Mouse (Mus musculus): Measurements from ENCODE around the gene Plcl1. TPM values are rescaled to one million over a fixed set of nuclear protein-coding genes. Genes with fewer than 3 reads are reported as not detected.

The Plcl1 gene
- polyA plus RNA-seq, 1 experiment: 1.00 TPM

DNA sequence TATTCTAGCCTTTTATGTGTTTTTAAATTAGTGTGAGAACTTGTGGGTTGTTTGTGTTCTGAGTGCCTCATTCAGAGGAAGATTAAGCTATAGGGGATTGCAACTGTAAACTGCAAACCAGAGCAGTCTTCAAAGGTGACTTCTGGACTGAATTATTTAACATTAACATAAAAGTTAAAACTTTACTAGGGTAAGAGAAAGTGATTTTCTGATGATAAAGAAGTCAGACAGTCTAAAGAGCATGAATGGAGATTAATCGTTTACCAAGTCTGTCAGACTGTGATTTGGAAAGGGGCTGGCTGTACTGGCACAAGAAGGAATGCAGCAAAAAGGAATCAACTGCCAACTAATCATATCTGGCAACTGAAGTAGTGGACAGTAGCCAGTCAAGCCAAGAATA lies 301.2 kb downstream of the Plcl1 start:
- H3K79me2 ChIP-seq (ENCODE audit: control insufficient read depth, insufficient read depth): no peaks in the 10 kb centered on the region
- H3ac ChIP-seq (ENCODE audit: control insufficient read depth, insufficient read length): no peak overlapping the region
- no peak overlapping the region for H3K4me3 ChIP-seq
- H3K4me2 ChIP-seq (ENCODE audit: low read depth): no peak overlapping the region
- no peak for TF ChIP-seq USF1 (IDR thresholded peaks at IDR 0.05; ENCODE audit: low read depth)
- no peak for TF ChIP-seq MAX (IDR thresholded peaks at IDR 0.05; ENCODE audit: low read depth)
- no peak for TF ChIP-seq TCF12 (IDR thresholded peaks at IDR 0.05; ENCODE audit: insufficient read depth, poor library complexity, severe bottlenecking)
- no peak for TF ChIP-seq E2F4 (IDR thresholded peaks at IDR 0.05; ENCODE audit: insufficient read depth)
- no peak for TF ChIP-seq CEBPB (IDR thresholded peaks at IDR 0.05; ENCODE audit: insufficient read depth, poor library complexity, severe bottlenecking)
- no peak for TF ChIP-seq POLR2AphosphoS2 (IDR thresholded peaks at IDR 0.05; ENCODE audit: insufficient read length, low read depth)
- no peak for TF ChIP-seq TCF3 (IDR thresholded peaks at IDR 0.05; ENCODE audit: insufficient read length, low read depth)
- no peak for TF ChIP-seq MYOD1 (IDR thresholded peaks at IDR 0.05; ENCODE audit: control insufficient read depth in 1 of 3, insufficient read length in 2 of 3, low read depth in 2 of 3)
- no peak for TF ChIP-seq MYOG (IDR thresholded peaks at IDR 0.05; ENCODE audit: control insufficient read depth in 1 of 3, insufficient read depth in 1 of 3, insufficient read length in 2 of 3, low read depth in 2 of 3)
- TF ChIP-seq SRF (IDR thresholded peaks at IDR 0.05; ENCODE audit: control insufficient read depth, insufficient read length, low read depth): no peak
- TF ChIP-seq REST (IDR thresholded peaks at IDR 0.05; ENCODE audit: insufficient read depth, insufficient read length): no peak
- no peak for TF ChIP-seq POLR2A (IDR thresholded peaks at IDR 0.05; ENCODE audit: insufficient read length, low read depth)
- no peaks in the 10 kb centered on the region for H3K27me3 ChIP-seq (ENCODE audit: control insufficient read depth, insufficient read depth, insufficient read length)
- H3K36me3 ChIP-seq (ENCODE audit: control insufficient read depth, insufficient read depth): no peaks in the 10 kb centered on the region

GRCm38 (mm10) chr1:55717283-55717803 lies 311.6 kb downstream of the Plcl1 start:
- Histone ChIP-seq H3K27me3 (ENCODE audit: control insufficient read depth, insufficient read depth, insufficient read length) (no peaks in the 10 kb centered on the region), H3K4me3 (no peak overlapping the region), H3ac (ENCODE audit: control insufficient read depth, insufficient read length) (no peak overlapping the region), H3K36me3 (ENCODE audit: control insufficient read depth, insufficient read depth) (no peaks in the 10 kb centered on the region), H3K79me2 (ENCODE audit: control insufficient read depth, insufficient read depth) (no peaks in the 10 kb centered on the region), H3K4me2 (ENCODE audit: low read depth) (no peak overlapping the region)
- TF ChIP-seq TCF3 (IDR thresholded peaks at IDR 0.05; ENCODE audit: insufficient read length, low read depth) (no peak), REST (IDR thresholded peaks at IDR 0.05; ENCODE audit: insufficient read depth, insufficient read length) (no peak)

GRCm38 (mm10) chr1:55725428-55725827 lies 319.7 kb downstream of the Plcl1 start:
- Histone ChIP-seq H3K27me3 (ENCODE audit: control insufficient read depth, insufficient read depth, insufficient read length) (no peaks in the 10 kb centered on the region), H3K36me3 (ENCODE audit: control insufficient read depth, insufficient read depth) (no peaks in the 10 kb centered on the region), H3K4me2 (ENCODE audit: low read depth) (no peak overlapping the region), H3ac (ENCODE audit: control insufficient read depth, insufficient read length) (no peak overlapping the region), H3K79me2 (ENCODE audit: control insufficient read depth, insufficient read depth) (no peaks in the 10 kb centered on the region), H3K4me3 (no peak overlapping the region)
- TF ChIP-seq USF1 (IDR thresholded peaks at IDR 0.05; ENCODE audit: low read depth) (no peak), TCF3 (IDR thresholded peaks at IDR 0.05; ENCODE audit: insufficient read length, low read depth) (no peak), CEBPB (IDR thresholded peaks at IDR 0.05; ENCODE audit: insufficient read depth, poor library complexity, severe bottlenecking) (no peak), POLR2AphosphoS2 (IDR thresholded peaks at IDR 0.05; ENCODE audit: insufficient read length, low read depth) (no peak), POLR2A (IDR thresholded peaks at IDR 0.05; ENCODE audit: insufficient read length, low read depth) (no peak), SRF (IDR thresholded peaks at IDR 0.05; ENCODE audit: control insufficient read depth, insufficient read length, low read depth) (no peak)

GRCm38 (mm10) chr1:55729332-55729731 lies 323.6 kb downstream of the Plcl1 start:
- Histone ChIP-seq H3K36me3 (ENCODE audit: control insufficient read depth, insufficient read depth) (no peaks in the 10 kb centered on the region), H3ac (ENCODE audit: control insufficient read depth, insufficient read length) (no peak overlapping the region), H3K4me3 (no peak overlapping the region), H3K27me3 (ENCODE audit: control insufficient read depth, insufficient read depth, insufficient read length) (no peaks in the 10 kb centered on the region), H3K4me2 (ENCODE audit: low read depth) (no peak overlapping the region), H3K79me2 (ENCODE audit: control insufficient read depth, insufficient read depth) (no peaks in the 10 kb centered on the region)
- no peak for TF ChIP-seq E2F4 (IDR thresholded peaks at IDR 0.05; ENCODE audit: insufficient read depth)
- no peak for TF ChIP-seq POLR2AphosphoS2 (IDR thresholded peaks at IDR 0.05; ENCODE audit: insufficient read length, low read depth)
- TF ChIP-seq MYOD1 (IDR thresholded peaks at IDR 0.05; ENCODE audit: control insufficient read depth in 1 of 3, insufficient read length in 2 of 3, low read depth in 2 of 3): no peak

- H3K36me3 ChIP-seq (ENCODE audit: control insufficient read depth, insufficient read depth): no peaks in the 10 kb centered on the region
- H3K79me2 ChIP-seq (ENCODE audit: control insufficient read depth, insufficient read depth): no peaks in the 10 kb centered on the region
- H3ac ChIP-seq (ENCODE audit: control insufficient read depth, insufficient read length): no peak overlapping the region
- no peak overlapping the region for H3K4me3 ChIP-seq
- TF ChIP-seq MYOD1 (IDR thresholded peaks at IDR 0.05; ENCODE audit: control insufficient read depth in 1 of 3, insufficient read length in 2 of 3, low read depth in 2 of 3): no peak
- TF ChIP-seq CEBPB (IDR thresholded peaks at IDR 0.05; ENCODE audit: insufficient read depth, poor library complexity, severe bottlenecking): no peak
- H3K27me3 ChIP-seq (ENCODE audit: control insufficient read depth, insufficient read depth, insufficient read length): no peaks in the 10 kb centered on the region
- no peak overlapping the region for H3K4me2 ChIP-seq (ENCODE audit: low read depth)
These were observed 327.2 kb downstream of the Plcl1 start for GRCm38 (mm10) chr1:55732951-55733350.
